Mouse (Mus musculus) heart, postnatal 0 days (tissue): ENCODE data around the gene Smco1. TPM values are rescaled to one million over a fixed set of nuclear protein-coding genes. Genes with fewer than 3 reads are reported as not detected.
"Not testable (repeated sequence)": the region's sequence is repeated elsewhere in the genome, so short reads cannot be mapped to it uniquely, and the experiment has no call there.

ENCODE experiments used
- ATAC-seq: fragments of 200-750 bp; cut with Nextera tagmentation; 2 replicates; pipeline ENCODE4 v1.8.0; 2017; ENCODE audit warnings: low read depth, moderate number of reproducible peaks, moderate library complexity; ENCODE audit not compliant: insufficient read depth
- DNase-seq: peaks from one replicate; pipeline ENCODE4 v3.0.0-alpha.2; 2016; ENCODE audit warnings: low spot score
- H3K27ac ChIP-seq: fragments of 300-500 bp; sonication (generic); 2 replicates; pipeline ENCODE4 v1.5.1; 2014; ENCODE audit warnings: low read depth, mild to moderate bottlenecking
- H3K27me3 ChIP-seq: fragments of 300-500 bp; sonication (generic); 2 replicates; pipeline ENCODE4 v1.6.1; 2014; ENCODE audit warnings: low read length, mixed read lengths; ENCODE audit not compliant: control insufficient read depth, insufficient read depth
- H3K36me3 ChIP-seq: fragments of 300-500 bp; sonication (generic); replicated peaks from 2 replicates; pipeline ENCODE4 v1.6.1; 2014; ENCODE audit warnings: low read length, mixed read lengths; ENCODE audit not compliant: control insufficient read depth, insufficient read depth
- H3K4me1 ChIP-seq: fragments of 300-500 bp; sonication (generic); 2 replicates; pipeline ENCODE4 v1.6.1; 2014; ENCODE audit warnings: antibody characterized with exemption; ENCODE audit not compliant: control insufficient read depth, insufficient read depth
- H3K4me2 ChIP-seq: fragments of 300-500 bp; sonication (generic); 2 replicates; pipeline ENCODE4 v1.6.1; 2014; ENCODE audit warnings: low read depth, mild to moderate bottlenecking, low read length, moderate library complexity
- H3K4me3 ChIP-seq: fragments of 300-500 bp; sonication (generic); 2 replicates; pipeline ENCODE4 v1.5.1; 2014; ENCODE audit warnings: low read depth, low read length
- H3K9ac ChIP-seq: fragments of 300-500 bp; sonication (generic); replicated peaks from 2 replicates; pipeline ENCODE4 v1.6.1; 2014; ENCODE audit warnings: low read depth, low read length, mixed read lengths
- H3K9me3 ChIP-seq: fragments of 300-500 bp; sonication (generic); replicated peaks from 2 replicates; pipeline ENCODE4 v1.6.1; 2016; ENCODE audit warnings: low read length; ENCODE audit not compliant: control insufficient read depth
- CTCF ChIP-seq: IDR thresholded peaks from 2 replicates; pipeline ENCODE4 v1.5.1; 2016; ENCODE audit warnings: antibody characterized with exemption, control low read depth, low read depth
- EP300 ChIP-seq: IDR thresholded peaks from 2 replicates; pipeline ENCODE4 v1.6.1; 2016; ENCODE audit warnings: antibody characterized with exemption, low read depth
- WGBS: fragments of 180-500 bp; shearing (Covaris S2); extraction: QIAGEN DNeasy Blood & Tissue Kit; methylation state at CpG from one replicate; pipeline ENCODE4 v1.1.7; 2014; 5-methylcytosine and 5-hydroxymethylcytosine counted together
- polyA plus RNA-seq: library from polyadenylated mRNA; unstranded; fragments of >200 nt; fragmentation: Nextera tagmentation; extraction: Ambion mirVana; gene quantifications from 2 replicates; pipeline ENCODE4 v1.2.1, GENCODE M21; 2015
- total RNA-seq: library from RNA; depleted of rRNA; stranded (reverse); fragments of >200 nt; gene quantifications from 2 replicates; pipeline ENCODE4 v1.2.3, GENCODE M21; 2014; ENCODE audit warnings: low replicate concordance; rRNA removed

Gene Smco1
- total RNA-seq = 0.15 and 0.31 TPM in 2 replicates
- 2.8 and 3.1 TPM in 2 replicates for polyA plus RNA-seq

DNA sequence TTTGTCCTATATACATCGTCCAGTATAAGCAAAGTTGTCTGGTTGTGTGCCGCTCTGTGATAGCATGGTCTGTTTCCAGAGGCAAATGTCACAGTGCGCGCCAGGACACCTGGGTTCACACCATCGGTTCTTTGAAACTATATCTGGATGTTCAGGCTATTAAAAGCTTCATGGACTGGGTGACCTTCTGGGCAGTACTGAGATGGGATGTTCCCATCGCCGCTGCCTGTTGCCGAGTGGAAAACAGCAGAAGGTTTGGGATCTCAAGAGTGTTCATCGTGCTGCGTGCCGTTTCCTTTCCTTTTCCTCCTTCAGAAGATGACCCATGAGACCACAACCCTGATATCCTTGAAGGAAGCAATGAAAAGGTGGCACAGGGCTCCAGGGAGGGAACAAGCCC is at the start of gene Smco1:
Gene Smco1, plus strand, starts transcription at position 178 of the 400 bp plus-strand sequence.
- Histone ChIP-seq H3K4me1 (no peaks in the 10 kb centered on the region), H3K27ac (no peak within 1 kb of the TSS)

GRCm38 (mm10) chr16:32221803-32222202 is 49.5 kb upstream of the Smco1 start:
- ATAC-seq = no peak
- H3K4me2 ChIP-seq = no peak overlapping the region
- TF ChIP-seq EP300 (no peak), CTCF (no peak)
- no peaks in the 10 kb centered on the region for H3K9me3 ChIP-seq
- no peaks in the 10 kb centered on the region for H3K4me1 ChIP-seq
- H3K27me3 ChIP-seq = no peaks in the 10 kb centered on the region
- WGBS = 74% methylated on average over 4 of the region's 4 CpGs
- no peak overlapping the region for H3K27ac ChIP-seq
- no peak for DNase-seq
- H3K36me3 ChIP-seq = no peaks in the 10 kb centered on the region
- no peak overlapping the region for H3K4me3 ChIP-seq
- no peak overlapping the region for H3K9ac ChIP-seq

More for the DNA sequence above, at the start of gene Smco1:
- 0 out of 2 replicates have a peak, but pooled peaks cover 3% of the 10 kb centered on the region for H3K9me3 ChIP-seq
- peak within 1 kb of the TSS; percentile 31; the same call in 1 of the 2 replicates for H3K4me2 ChIP-seq
- H3K9ac ChIP-seq = no peak within 1 kb of the TSS
- TF ChIP-seq EP300 = no peak
- no peak for TF ChIP-seq CTCF
- no peak within 1 kb of the TSS for H3K4me3 ChIP-seq
- no peaks in the 10 kb centered on the region for H3K27me3 ChIP-seq
- peak; percentile 56 for DNase-seq
- H3K36me3 ChIP-seq = no peaks in the 10 kb centered on the region
- no peak; the same call in 1 of the 2 replicates for ATAC-seq
- 59% methylated on average over 11 of the region's 11 CpGs for WGBS

DNA sequence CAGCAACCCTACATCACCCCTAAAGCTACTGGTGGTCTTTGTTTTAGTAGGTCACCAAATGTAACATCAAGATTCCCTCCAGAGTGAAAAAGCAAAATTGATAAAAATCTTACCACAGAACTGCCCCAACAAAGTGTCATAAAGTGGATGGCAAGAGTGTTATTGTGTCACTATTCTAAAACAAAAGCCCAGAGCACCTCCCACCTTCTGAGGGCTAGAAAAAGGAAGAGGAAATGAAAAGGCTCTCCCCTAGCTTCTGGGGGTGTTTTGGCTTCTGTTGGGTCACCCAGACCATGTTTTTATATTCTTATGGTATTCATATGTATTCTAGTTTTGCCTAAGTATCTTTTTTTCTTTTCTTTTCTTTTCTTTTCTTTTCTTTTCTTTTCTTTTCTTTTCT is 48.9 kb upstream of the Smco1 start:
- no peak overlapping the region for H3K4me2 ChIP-seq
- no peak overlapping the region for H3K27ac ChIP-seq
- ATAC-seq (no peak), DNase-seq (no peak)
- TF ChIP-seq CTCF = no peak
- TF ChIP-seq EP300 = no peak
- H3K9ac ChIP-seq = no peak overlapping the region
- no peaks in the 10 kb centered on the region for H3K4me1 ChIP-seq
- H3K36me3 ChIP-seq = no peaks in the 10 kb centered on the region
- H3K27me3 ChIP-seq = no peaks in the 10 kb centered on the region
- H3K9me3 ChIP-seq = no peaks in the 10 kb centered on the region
- H3K4me3 ChIP-seq = no peak overlapping the region

DNA sequence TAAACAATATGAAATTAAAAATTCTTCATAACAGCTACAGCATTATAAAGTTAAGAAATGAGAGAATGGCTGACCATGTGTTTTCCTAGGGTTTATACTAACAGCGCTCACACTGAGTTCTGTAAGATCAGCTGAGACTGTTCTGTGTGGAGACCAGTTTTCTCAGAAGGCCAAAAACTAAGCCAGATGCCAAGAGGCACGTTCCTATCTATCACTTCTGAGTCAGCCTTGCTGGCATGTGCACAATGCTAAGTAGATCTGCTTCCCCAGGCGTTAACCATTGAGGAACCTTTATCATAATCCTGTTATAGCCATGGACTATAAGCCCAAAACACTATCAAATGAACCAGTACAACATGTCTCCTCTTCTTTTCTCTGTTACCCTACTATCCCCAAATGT is 39.2 kb upstream of the Smco1 start:
- not testable (repeated sequence) for H3K27me3 ChIP-seq, H3K9me3 ChIP-seq, H3K4me1 ChIP-seq, H3K4me2 ChIP-seq, H3K4me3 ChIP-seq, H3K9ac ChIP-seq
- Histone ChIP-seq H3K36me3 (peaks cover 19% of the 10 kb centered on the region), H3K27ac (peak overlapping the region; percentile 61)
- WGBS = 42% methylated on average over 3 of the region's 3 CpGs
- ATAC-seq = peak; percentile 30; the same call in 1 of the 2 replicates
- peak; percentile 46 for DNase-seq

- Histone ChIP-seq H3K36me3 (peaks cover 9% of the 10 kb centered on the region), H3K27me3 (no peaks in the 10 kb centered on the region), H3K9ac (no peak overlapping the region; the same call in 1 of the 2 replicates), H3K9me3 (no peaks in the 10 kb centered on the region), H3K27ac (peak overlapping the region; percentile 93), H3K4me3 (no peak overlapping the region), H3K4me2 (peak overlapping the region; percentile 15), H3K4me1 (peaks cover 10% of the 10 kb centered on the region)
- TF ChIP-seq EP300 = no peak
- peak; percentile 82 for ATAC-seq
- peak; percentile 59 for DNase-seq
- WGBS = 46% methylated on average over 19 of the region's 19 CpGs
These were observed 33.2 kb upstream of the Smco1 start for GRCm38 (mm10) chr16:32237930-32238680.
